Comparison of ENCODE assay signal across 8 mouse cellular contexts in the genomic region with DNA sequence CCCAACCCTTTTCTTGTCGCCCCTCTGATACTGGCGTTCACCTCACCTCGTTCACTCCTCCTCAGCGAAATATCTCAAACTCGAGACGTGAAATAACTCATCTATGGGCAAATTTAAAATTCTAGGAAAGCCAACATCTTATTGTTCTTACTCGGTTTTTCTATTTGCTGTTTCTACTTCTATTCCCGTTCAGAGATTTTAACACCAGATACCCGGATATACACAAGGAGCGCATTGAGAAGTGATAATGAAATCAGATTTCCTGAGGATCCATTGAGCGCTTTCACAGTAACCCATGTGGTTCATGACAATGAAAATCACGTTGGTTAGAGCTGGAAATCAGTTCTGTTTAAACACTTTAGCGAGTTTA. TPM values are rescaled to one million over a fixed set of nuclear protein-coding genes. Genes with fewer than 3 reads are reported as not detected.
A peak's percentile ranks its signal among the peaks of the same experiment; 100 is the strongest.
DNase-seq lines count a peak whose midpoint lies in the region; ATAC-seq and TF ChIP-seq lines count a peak whose summit lies in the region.

No protein-coding gene starts in this region.

- no peak for DNase-seq in heart, adult 8-10 months (ENCODE audit: low spot score)
- no peak for DNase-seq in right cerebral cortex, postnatal 25 days
- no peak for DNase-seq in layer of hippocampus, postnatal 36 days

- ATAC-seq in heart, embryonic 11.5 days (replicated peaks; ENCODE audit: insufficient number of reproducible peaks, low FRiP score, low TSS enrichment) = no peak
- ATAC-seq in forebrain, embryonic 15.5 days (replicated peaks) = no peak
- ATAC-seq in cerebellum, adult (ENCODE audit: insufficient number of reproducible peaks, low FRiP score, low TSS enrichment) = no peak

- no peak for TF ChIP-seq CTCF in ES-Bruce4 (IDR thresholded peaks at IDR 0.05; ENCODE audit: low read depth, low read length)

- no peak for TF ChIP-seq EP300 in ES-Bruce4 (IDR thresholded peaks at IDR 0.05; ENCODE audit: insufficient read depth, low read depth, low read length)

- peak overlapping the region; percentile 89 for H3K27ac ChIP-seq in heart, embryonic 11.5 days (ENCODE audit: low read depth, low read length)
- H3K27ac ChIP-seq in ES-Bruce4 (ENCODE audit: insufficient read depth, low read length) (peak overlapping the region; percentile 23; the same call in 1 of the 2 replicates), macrophage (peak overlapping the region; percentile 73)
- peak overlapping the region; percentile 90 for H3K27ac ChIP-seq in forebrain, embryonic 15.5 days (replicated peaks)

- H3K4me1 ChIP-seq in heart, embryonic 11.5 days (ENCODE audit: control insufficient read depth, insufficient read depth, low read length) = 0 out of 2 replicates have a peak, but pooled peaks cover 3% of the 10 kb centered on the region
- no peaks in the 10 kb centered on the region for H3K4me1 ChIP-seq in ES-Bruce4 (ENCODE audit: control insufficient read depth, insufficient read depth, low read length)
- peaks cover 24% of the 10 kb centered on the region for H3K4me1 ChIP-seq in forebrain, embryonic 15.5 days

- H3K4me3 ChIP-seq in heart, embryonic 11.5 days (ENCODE audit: low read depth, low read length) = peak overlapping the region; percentile 93
- peak overlapping the region; percentile 86 for H3K4me3 ChIP-seq in ES-Bruce4 (ENCODE audit: low read depth, low read length)
- H3K4me3 ChIP-seq in forebrain, embryonic 15.5 days = peak overlapping the region; percentile 79
- peak overlapping the region; percentile 76 for H3K4me3 ChIP-seq in macrophage (ENCODE audit: inconsistent target)

- peak overlapping the region; percentile 65 for H3K4me2 ChIP-seq in heart, embryonic 11.5 days
- H3K4me2 ChIP-seq in forebrain, embryonic 15.5 days (replicated peaks) = peak overlapping the region; percentile 55

- H3K36me3 ChIP-seq in heart, embryonic 11.5 days (ENCODE audit: control insufficient read depth, insufficient read depth, low read length) = peaks cover 9% of the 10 kb centered on the region
- peaks cover 29% of the 10 kb centered on the region for H3K36me3 ChIP-seq in ES-Bruce4 (ENCODE audit: control insufficient read depth, insufficient read depth, low read length, poor library complexity, severe bottlenecking)
- peaks cover 24% of the 10 kb centered on the region for H3K36me3 ChIP-seq in forebrain, embryonic 15.5 days
- peaks cover 30% of the 10 kb centered on the region for H3K36me3 ChIP-seq in macrophage (ENCODE audit: inconsistent target)

- H3K9ac ChIP-seq in heart, embryonic 11.5 days (ENCODE audit: low read depth, low read length) = peak overlapping the region; percentile 93
- H3K9ac ChIP-seq in ES-Bruce4 (ENCODE audit: low read depth, poor library complexity, severe bottlenecking) = peak overlapping the region; percentile 89
- H3K9ac ChIP-seq in forebrain, embryonic 15.5 days (replicated peaks) = peak overlapping the region; percentile 93

- no peak for TF ChIP-seq POLR2A in ES-Bruce4 (IDR thresholded peaks at IDR 0.05; ENCODE audit: insufficient read depth, low read length)

- H3K27me3 ChIP-seq in heart, embryonic 11.5 days (ENCODE audit: control insufficient read depth, insufficient read depth, low read length) = no peaks in the 10 kb centered on the region
- H3K27me3 ChIP-seq in ES-Bruce4 (ENCODE audit: control insufficient read depth, insufficient read depth, low read length, poor library complexity, severe bottlenecking) = no peaks in the 10 kb centered on the region
- no peaks in the 10 kb centered on the region for H3K27me3 ChIP-seq in forebrain, embryonic 15.5 days

- WGBS in heart, embryonic 11.5 days (ENCODE audit: insufficient replicate concordance) = 2% methylated on average over 13 of the region's 13 CpGs
- WGBS in forebrain, embryonic 15.5 days = under 1% methylated on average over 13 of the region's 13 CpGs
- WGBS in macrophage (ENCODE audit: missing documents) = 3% methylated on average over 13 of the region's 13 CpGs

- no peaks in the 10 kb centered on the region for H3K9me3 ChIP-seq in heart, embryonic 11.5 days (replicated peaks; ENCODE audit: control insufficient read depth, low read length)
- no peaks in the 10 kb centered on the region for H3K9me3 ChIP-seq in ES-Bruce4 (replicated peaks; ENCODE audit: control insufficient read depth, insufficient read depth, low read length, poor library complexity, severe bottlenecking)
- H3K9me3 ChIP-seq in forebrain, embryonic 15.5 days = no peaks in the 10 kb centered on the region

- H3K79me2 ChIP-seq in macrophage (ENCODE audit: inconsistent target) = peaks cover 50% of the 10 kb centered on the region

RNA-seq across cellular contexts. Expression of a gene that starts 0.7 kb away (rescaled TPM):
- polyA plus RNA-seq in heart, embryonic 11.5 days (2014; fragmentation: Nextera tagmentation; extraction: Ambion mirVana) = 262 and 263 TPM in 2 replicates
- 100 to 1,000 TPM; 165 to 183 (median 182) TPM for total RNA-seq in heart, adult 8-10 months (2022)
- 263 and 277 TPM in 2 replicates for polyA plus RNA-seq in ES-Bruce4 (2011; ENCODE audit: insufficient read depth, insufficient read length, low read depth, missing spikeins)
- polyA plus RNA-seq in forebrain, embryonic 15.5 days (2015; fragmentation: Nextera tagmentation; extraction: Ambion mirVana) = 266 and 283 TPM in 2 replicates
- total RNA-seq in macrophage (2018; cell fraction: chromatin; rRNA removed) = 100 to 1,000 TPM in 21 of 26 experiments, 10 to 100 TPM in 5; 54.6 to 183 (median 126) TPM
- total RNA-seq in macrophage (2018; cell fraction: cytosol; rRNA removed) = 100 to 1,000 TPM in 9 of 26 experiments, 10 to 100 TPM in 17; 79.1 to 113 (median 93.9) TPM
- 100 to 1,000 TPM in 12 of 26 experiments, 10 to 100 TPM in 14; 51.8 to 170 (median 97.6) TPM for total RNA-seq in macrophage (2018; cell fraction: nucleus; rRNA removed)
- polyA plus RNA-seq in macrophage (2018) = 83.8 to 94.4 TPM (median 87.4 TPM) in 3 replicates
- total RNA-seq in layer of hippocampus, postnatal 36 days (2021) = 100 to 1,000 TPM; 120 to 137 TPM

RNA-seq across cellular contexts. Expression of a gene that starts 38.0 kb away (rescaled TPM):
- 15.7 and 16.2 TPM in 2 replicates for polyA plus RNA-seq in heart, embryonic 11.5 days (2014; fragmentation: Nextera tagmentation; extraction: Ambion mirVana)
- 1 to 10 TPM; 2.6 to 4.9 (median 3.5) TPM for total RNA-seq in heart, adult 8-10 months (2022)
- polyA plus RNA-seq in ES-Bruce4 (2011; ENCODE audit: insufficient read depth, insufficient read length, low read depth, missing spikeins) (0.94 and 2.1 TPM in 2 replicates), macrophage (2018) (not detected in 3 replicates)
- 68.5 and 70.6 TPM in 2 replicates for polyA plus RNA-seq in forebrain, embryonic 15.5 days (2015; fragmentation: Nextera tagmentation; extraction: Ambion mirVana)
- not detected for total RNA-seq in macrophage (2018; cell fraction: chromatin; rRNA removed)
- total RNA-seq in macrophage (2018; cell fraction: cytosol; rRNA removed) = not detected
- total RNA-seq in macrophage (2018; cell fraction: nucleus; rRNA removed) = not detected
- total RNA-seq in layer of hippocampus, postnatal 36 days (2021) = 100 to 1,000 TPM; 195 to 200 TPM

RNA-seq across cellular contexts. Expression of a gene that starts 56.9 kb away (rescaled TPM):
- 26.2 and 31.5 TPM in 2 replicates for polyA plus RNA-seq in heart, embryonic 11.5 days (2014; fragmentation: Nextera tagmentation; extraction: Ambion mirVana)
- 10 to 100 TPM; 21.7 to 28.3 (median 24.5) TPM for total RNA-seq in heart, adult 8-10 months (2022)
- polyA plus RNA-seq in ES-Bruce4 (2011; ENCODE audit: insufficient read depth, insufficient read length, low read depth, missing spikeins) (20.7 and 24.0 TPM in 2 replicates), macrophage (2018) (11.7 to 17.7 TPM (median 14.4 TPM) in 3 replicates)
- 58.7 and 63.8 TPM in 2 replicates for polyA plus RNA-seq in forebrain, embryonic 15.5 days (2015; fragmentation: Nextera tagmentation; extraction: Ambion mirVana)
- total RNA-seq in macrophage (2018; cell fraction: chromatin; rRNA removed) = 10 to 100 TPM in 14 of 26 experiments, 1 to 10 TPM in 11, under 1 TPM in 1; 0.82 to 24.8 (median 12.2) TPM
- total RNA-seq in macrophage (2018; cell fraction: cytosol; rRNA removed) = 10 to 100 TPM in 22 of 26 experiments, 1 to 10 TPM in 4; 5.5 to 18.9 (median 14.1) TPM
- 10 to 100 TPM in 17 of 26 experiments, 1 to 10 TPM in 9; 3.5 to 23.2 (median 13.0) TPM for total RNA-seq in macrophage (2018; cell fraction: nucleus; rRNA removed)
- total RNA-seq in layer of hippocampus, postnatal 36 days (2021) = 10 to 100 TPM; 34.0 to 44.0 TPM

RNA-seq across cellular contexts. Expression of a gene that starts 57.0 kb away (rescaled TPM):
- polyA plus RNA-seq in heart, embryonic 11.5 days (2014; fragmentation: Nextera tagmentation; extraction: Ambion mirVana) = 331 and 358 TPM in 2 replicates
- 1,000 to 10,000 TPM in 1 of 4 experiments, 100 to 1,000 TPM in 3; 876 to 1,074 (median 969) TPM for total RNA-seq in heart, adult 8-10 months (2022)
- polyA plus RNA-seq in ES-Bruce4 (2011; ENCODE audit: insufficient read depth, insufficient read length, low read depth, missing spikeins) (86.9 and 90.1 TPM in 2 replicates), macrophage (2018) (67.4 to 116 TPM (median 113 TPM) in 3 replicates)
- polyA plus RNA-seq in forebrain, embryonic 15.5 days (2015; fragmentation: Nextera tagmentation; extraction: Ambion mirVana) = 213 and 219 TPM in 2 replicates
- 10 to 100 TPM in 25 of 26 experiments, 1 to 10 TPM in 1; 9.7 to 88.8 (median 48.3) TPM for total RNA-seq in macrophage (2018; cell fraction: chromatin; rRNA removed)
- 100 to 1,000 TPM in 12 of 26 experiments, 10 to 100 TPM in 14; 68.1 to 131 (median 98.3) TPM for total RNA-seq in macrophage (2018; cell fraction: cytosol; rRNA removed)
- total RNA-seq in macrophage (2018; cell fraction: nucleus; rRNA removed) = 10 to 100 TPM; 19.6 to 91.0 (median 53.1) TPM
- 100 to 1,000 TPM; 228 to 253 TPM for total RNA-seq in layer of hippocampus, postnatal 36 days (2021)

Comparison
In these comparisons a context has a peak if more than half of its experiments do, and no peak if none do; other contexts are left out.
1. H3K27ac ChIP-seq: peak in every context shown above with its lines; median percentile 90 in forebrain, embryonic 15.5 days; 89 in heart, embryonic 11.5 days; 73 in macrophage; 23 in ES-Bruce4.